Mouse (Mus musculus) lung, embryonic 16.5 days (tissue): Measurements from ENCODE around the gene Sugct. TPM values are rescaled to one million over a fixed set of nuclear protein-coding genes. Genes with fewer than 3 reads are reported as not detected.

Experiments
- ATAC-seq: fragments of 200-750 bp; cut with Nextera tagmentation; 2 replicates; pipeline ENCODE4 v1.8.0; 2017; ENCODE audit warnings: low read depth, mild to moderate bottlenecking, moderate library complexity
- H3K27ac ChIP-seq: fragments of 300-500 bp; sonication (generic); 2 replicates; pipeline ENCODE4 v1.5.1; 2014; ENCODE audit warnings: mild to moderate bottlenecking, control low read depth, low read length
- H3K27me3 ChIP-seq: fragments of 300-500 bp; sonication (generic); 2 replicates; pipeline ENCODE4 v1.6.1; 2014; ENCODE audit warnings: low read depth, low read length, mixed read lengths; ENCODE audit not compliant: control insufficient read depth, insufficient read depth
- H3K36me3 ChIP-seq: fragments of 300-500 bp; sonication (generic); 2 replicates; pipeline ENCODE4 v1.6.1; 2014; ENCODE audit warnings: low read length; ENCODE audit not compliant: control insufficient read depth, insufficient read depth
- H3K4me1 ChIP-seq: fragments of 300-500 bp; sonication (generic); replicated peaks from 2 replicates; pipeline ENCODE4 v1.6.1; 2014; ENCODE audit warnings: low read length, mixed read lengths; ENCODE audit not compliant: control insufficient read depth, insufficient read depth
- H3K4me2 ChIP-seq: fragments of 300-500 bp; sonication (generic); 2 replicates; pipeline ENCODE4 v1.6.1; 2014; ENCODE audit warnings: low read depth, low read length, control low read depth
- H3K4me3 ChIP-seq: fragments of 300-500 bp; sonication (generic); 2 replicates; pipeline ENCODE4 v1.5.1; 2014; ENCODE audit warnings: mild to moderate bottlenecking, low read length, control low read depth
- H3K9ac ChIP-seq: fragments of 300-500 bp; sonication (generic); 2 replicates; pipeline ENCODE4 v1.6.1; 2014; ENCODE audit warnings: low read length, control low read depth
- H3K9me3 ChIP-seq: fragments of 300-500 bp; sonication (generic); 2 replicates; pipeline ENCODE4 v1.6.1; 2016; ENCODE audit warnings: low read length; ENCODE audit not compliant: control insufficient read depth
- WGBS: fragments of 180-500 bp; shearing (Covaris S2); extraction: QIAGEN DNeasy Blood & Tissue Kit; methylation state at CpG from one replicate; pipeline ENCODE4 v1.1.7; 2014; 5-methylcytosine and 5-hydroxymethylcytosine counted together
- polyA plus RNA-seq: library from polyadenylated mRNA; unstranded; fragments of >200 nt; fragmentation: Nextera tagmentation; extraction: Ambion mirVana; gene quantifications from 2 replicates; pipeline ENCODE4 v1.2.1, GENCODE M21; 2015

The Sugct gene
- polyA plus RNA-seq, 1 experiment from 2014 or later: 6.3 TPM

- no peak overlapping the region for H3K4me3 ChIP-seq
- H3K4me2 ChIP-seq: no peak overlapping the region
- ATAC-seq: no peak
- no peak overlapping the region for H3K9ac ChIP-seq
- H3K27ac ChIP-seq: no peak overlapping the region
- WGBS: 83% methylated on average over 2 of the region's 2 CpGs
- H3K9me3 ChIP-seq: no peaks in the 10 kb centered on the region
- no peaks in the 10 kb centered on the region for H3K4me1 ChIP-seq
- no peaks in the 10 kb centered on the region for H3K36me3 ChIP-seq
- H3K27me3 ChIP-seq: no peaks in the 10 kb centered on the region
Observed at GRCm38 (mm10) chr13:16971277-16971676, 724.1 kb downstream of the Sugct start.

- 77% methylated on average over 5 of the region's 5 CpGs for WGBS
- ATAC-seq: no peak
- no peaks in the 10 kb centered on the region for H3K4me1 ChIP-seq
Observed at GRCm38 (mm10) chr13:16968995-16969394, 726.4 kb downstream of the Sugct start.

GRCm38 (mm10) chr13:16964823-16965475 lies 730.4 kb downstream of the Sugct start:
- H3K4me1 ChIP-seq: no peaks in the 10 kb centered on the region
- no peak overlapping the region for H3K4me2 ChIP-seq
- no peak for ATAC-seq
- H3K27me3 ChIP-seq: no peaks in the 10 kb centered on the region
- H3K27ac ChIP-seq: no peak overlapping the region
- no peaks in the 10 kb centered on the region for H3K36me3 ChIP-seq
- no peak overlapping the region for H3K4me3 ChIP-seq
- H3K9me3 ChIP-seq: no peaks in the 10 kb centered on the region
- 61% methylated on average over 4 of the region's 4 CpGs for WGBS
- H3K9ac ChIP-seq: no peak overlapping the region

More at GRCm38 (mm10) chr13:16968995-16969394, 726.4 kb downstream of the Sugct start:
- Histone ChIP-seq H3K27ac (no peak overlapping the region), H3K4me2 (no peak overlapping the region), H3K9ac (no peak overlapping the region), H3K36me3 (no peaks in the 10 kb centered on the region), H3K9me3 (no peaks in the 10 kb centered on the region), H3K4me3 (no peak overlapping the region), H3K27me3 (no peaks in the 10 kb centered on the region)

GRCm38 (mm10) chr13:16952045-16952444 lies 743.3 kb downstream of the Sugct start:
- H3K4me3 ChIP-seq: no peak overlapping the region
- H3K9ac ChIP-seq: no peak overlapping the region
- no peaks in the 10 kb centered on the region for H3K9me3 ChIP-seq
- H3K27me3 ChIP-seq: no peaks in the 10 kb centered on the region
- no peak overlapping the region for H3K4me2 ChIP-seq
- no peak for ATAC-seq
- no peaks in the 10 kb centered on the region for H3K36me3 ChIP-seq
- H3K4me1 ChIP-seq: no peaks in the 10 kb centered on the region
- 64% methylated on average over 4 of the region's 4 CpGs for WGBS
- no peak overlapping the region for H3K27ac ChIP-seq

- WGBS: 48% methylated on average over 5 of the region's 5 CpGs
- ATAC-seq: peak; percentile 32
Observed at GRCm38 (mm10) chr13:16939466-16939811, 755.9 kb downstream of the Sugct start.

GRCm38 (mm10) chr13:16938552-16939465 lies 756.5 kb downstream of the Sugct start:
- peak; percentile 79 for ATAC-seq
- WGBS: 41% methylated on average over 12 of the region's 12 CpGs

More at GRCm38 (mm10) chr13:16939466-16939811, 755.9 kb downstream of the Sugct start:
- Histone ChIP-seq H3K36me3 (no peaks in the 10 kb centered on the region), H3K9me3 (no peaks in the 10 kb centered on the region), H3K27me3 (no peaks in the 10 kb centered on the region), H3K9ac (no peak overlapping the region), H3K4me3 (no peak overlapping the region), H3K4me2 (no peak overlapping the region), H3K4me1 (peaks cover 4% of the 10 kb centered on the region; the same call in 1 of the 2 replicates), H3K27ac (peak overlapping the region; percentile 63)

GRCm38 (mm10) chr13:16937422-16938202 lies 757.7 kb downstream of the Sugct start:
- peaks cover 4% of the 10 kb centered on the region; the same call in 1 of the 2 replicates for H3K4me1 ChIP-seq
- H3K9ac ChIP-seq: no peak overlapping the region
- peak overlapping the region; percentile 41 for H3K27ac ChIP-seq
- no peaks in the 10 kb centered on the region for H3K9me3 ChIP-seq
- H3K4me2 ChIP-seq: 0 out of 2 replicates have a peak overlapping the region, but pooled peaks have one; percentile 7
- peak; percentile 85 for ATAC-seq
- H3K4me3 ChIP-seq: no peak overlapping the region
- 47% methylated on average over 11 of the region's 11 CpGs for WGBS
- H3K27me3 ChIP-seq: no peaks in the 10 kb centered on the region
- no peaks in the 10 kb centered on the region for H3K36me3 ChIP-seq

More at GRCm38 (mm10) chr13:16938552-16939465, 756.5 kb downstream of the Sugct start:
- no peak overlapping the region for H3K9ac ChIP-seq
- peak overlapping the region; percentile 77 for H3K27ac ChIP-seq
- H3K27me3 ChIP-seq: no peaks in the 10 kb centered on the region
- no peaks in the 10 kb centered on the region for H3K9me3 ChIP-seq
- no peaks in the 10 kb centered on the region for H3K36me3 ChIP-seq
- no peak overlapping the region for H3K4me2 ChIP-seq
- H3K4me1 ChIP-seq: peaks cover 4% of the 10 kb centered on the region; the same call in 1 of the 2 replicates
- no peak overlapping the region for H3K4me3 ChIP-seq

- no peak overlapping the region for H3K4me3 ChIP-seq
- H3K4me2 ChIP-seq: no peak overlapping the region
- WGBS: 76% methylated on average over 1 of the region's 1 CpGs
- peaks cover 4% of the 10 kb centered on the region; the same call in 1 of the 2 replicates for H3K4me1 ChIP-seq
- no peak for ATAC-seq
- H3K27ac ChIP-seq: no peak overlapping the region
- no peak overlapping the region for H3K9ac ChIP-seq
- H3K36me3 ChIP-seq: no peaks in the 10 kb centered on the region
- H3K9me3 ChIP-seq: no peaks in the 10 kb centered on the region
- H3K27me3 ChIP-seq: no peaks in the 10 kb centered on the region
Observed at GRCm38 (mm10) chr13:16935029-16935428, 760.3 kb downstream of the Sugct start.
